Mouse (Mus musculus) limb, embryonic 12.5 days (tissue): ENCODE results near the gene Lama4. TPM values are rescaled to one million over a fixed set of nuclear protein-coding genes. Genes with fewer than 3 reads are reported as not detected.

Source experiments
- ATAC-seq: fragments of 200-750 bp; cut with Nextera tagmentation; 2 replicates; pipeline ENCODE4 v1.8.0; 2017; ENCODE audit warnings: low read depth, moderate TSS enrichment; ENCODE audit not compliant: insufficient number of reproducible peaks, insufficient read depth, low FRiP score, low TSS enrichment
- H3K27ac ChIP-seq: fragments of 300-500 bp; sonication (generic); 2 replicates; pipeline ENCODE4 v1.5.1; 2016; ENCODE audit warnings: mild to moderate bottlenecking, moderate library complexity
- H3K27me3 ChIP-seq: fragments of 300-500 bp; sonication (generic); 2 replicates; pipeline ENCODE4 v1.6.1; 2016; ENCODE audit warnings: mild to moderate bottlenecking, moderate library complexity
- H3K36me3 ChIP-seq: fragments of 300-500 bp; sonication (generic); 2 replicates; pipeline ENCODE4 v1.6.1; 2016; ENCODE audit warnings: mild to moderate bottlenecking, moderate library complexity
- H3K4me1 ChIP-seq: fragments of 300-500 bp; sonication (generic); replicated peaks from 2 replicates; pipeline ENCODE4 v1.6.1; 2016
- H3K4me2 ChIP-seq: fragments of 300-500 bp; sonication (generic); 2 replicates; pipeline ENCODE4 v1.6.1; 2016; ENCODE audit warnings: mild to moderate bottlenecking, moderate library complexity
- H3K4me3 ChIP-seq: fragments of 300-500 bp; sonication (generic); replicated peaks from 2 replicates; pipeline ENCODE4 v1.5.1; 2016; ENCODE audit warnings: mild to moderate bottlenecking
- H3K9ac ChIP-seq: fragments of 300-500 bp; sonication (generic); replicated peaks from 2 replicates; pipeline ENCODE4 v1.6.1; 2016; ENCODE audit warnings: mild to moderate bottlenecking, moderate library complexity
- H3K9me3 ChIP-seq: fragments of 300-500 bp; sonication (generic); 2 replicates; pipeline ENCODE4 v1.6.1; 2016; ENCODE audit warnings: mild to moderate bottlenecking, moderate library complexity
- WGBS: fragments of 180-500 bp; shearing (Covaris S2); methylation state at CpG from one replicate; pipeline ENCODE4 v1.1.7; 2016; 5-methylcytosine and 5-hydroxymethylcytosine counted together
- polyA plus RNA-seq: library from polyadenylated mRNA; unstranded; fragments of >200 nt; fragmentation: Nextera tagmentation; extraction: Ambion mirVana; gene quantifications from 2 replicates; pipeline ENCODE4 v1.2.1, GENCODE M21; 2016

Lama4 gene
- polyA plus RNA-seq, 1 experiment from 2014 or later, result 36.4 TPM

DNA sequence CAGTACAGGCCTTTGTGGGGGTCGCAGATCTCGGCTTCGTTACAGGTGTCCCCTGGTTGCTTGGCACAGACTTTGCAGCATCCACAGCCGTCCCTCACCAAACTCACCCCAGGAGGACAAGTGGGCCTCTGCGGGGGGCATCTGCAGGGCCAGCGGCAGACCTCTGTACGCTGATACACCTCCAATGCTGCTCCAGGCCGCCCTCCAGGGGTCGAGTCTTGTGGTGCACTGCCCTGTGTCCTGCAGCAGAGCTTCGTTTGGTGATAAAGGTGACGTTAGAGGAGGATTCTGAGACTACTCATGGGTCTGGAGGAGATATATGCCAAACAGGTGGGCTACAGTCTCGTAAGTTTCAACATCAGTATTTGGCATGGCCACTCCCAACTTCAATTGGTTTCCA lies 193.0 kb downstream of the Lama4 start:
- no peak overlapping the region for H3K4me2 ChIP-seq
- H3K27me3 ChIP-seq, result no peaks in the 10 kb centered on the region
- WGBS, result 52% methylated on average over 12 of the region's 12 CpGs
- H3K4me3 ChIP-seq, result no peak overlapping the region
- ATAC-seq, result no peak
- H3K9me3 ChIP-seq, result no peaks in the 10 kb centered on the region
- peaks cover 7% of the 10 kb centered on the region; the same call in 1 of the 2 replicates for H3K36me3 ChIP-seq
- H3K9ac ChIP-seq, result no peak overlapping the region
- peaks cover 9% of the 10 kb centered on the region for H3K4me1 ChIP-seq
- H3K27ac ChIP-seq, result no peak overlapping the region

Other genes with a start within 250 kb of the Lama4 start
- not detected in 2 replicates for gene Rfpl4b, start 143.7 kb upstream of the Lama4 start, polyA plus RNA-seq
- gene Fam229b, start 168.4 kb downstream of the Lama4 start, polyA plus RNA-seq, result 14.9 and 15.1 TPM in 2 replicates
- gene Tube1, start 168.5 kb downstream of the Lama4 start, polyA plus RNA-seq, result 20.3 and 22.8 TPM in 2 replicates
- gene Ccn6, start 198.3 kb downstream of the Lama4 start, polyA plus RNA-seq, result 0.31 and 0.42 TPM in 2 replicates